9 mouse cellular contexts compared by ENCODE assay signal in the genomic region with DNA sequence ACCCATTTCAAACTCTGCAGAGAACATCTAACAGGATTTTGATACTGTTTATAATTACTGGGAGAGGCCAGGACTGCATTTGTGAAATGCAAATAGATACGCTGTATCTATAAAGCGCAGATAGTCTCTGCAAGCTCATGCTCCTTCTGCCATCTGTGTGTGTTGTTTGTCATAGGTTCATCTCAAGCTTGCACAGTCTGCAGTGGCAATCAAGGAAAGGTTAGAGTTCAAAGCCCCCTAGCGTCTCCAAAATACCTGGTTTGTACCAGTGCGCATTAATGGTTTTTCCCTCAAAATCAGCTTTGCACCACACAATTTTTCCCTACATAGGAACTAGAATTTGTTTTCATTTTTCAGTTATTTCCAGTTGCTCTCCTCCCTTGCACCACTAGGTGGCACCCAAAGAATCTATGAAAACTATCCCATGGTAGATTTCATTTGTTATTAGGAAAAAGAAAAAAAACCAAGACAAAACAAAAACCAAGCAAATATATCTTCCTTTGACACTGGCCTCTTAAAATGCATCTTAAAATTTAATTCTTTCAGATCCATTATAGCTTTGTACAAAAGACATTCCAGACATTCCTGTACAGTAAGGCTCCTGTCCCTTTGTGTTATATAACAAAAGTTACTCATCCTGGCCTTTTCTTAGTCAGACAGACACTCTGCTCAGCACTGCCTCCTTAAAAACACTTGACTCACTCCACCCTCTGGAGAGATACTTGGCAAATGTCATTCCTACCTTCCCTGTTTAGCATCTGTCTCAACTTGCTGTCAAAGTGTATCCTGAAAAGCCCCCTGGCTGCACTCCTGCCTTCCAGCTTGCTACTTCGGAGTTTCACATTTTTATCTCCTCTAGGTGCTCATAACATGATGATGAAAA.
DNase-seq lines count a peak whose midpoint lies in the region; ATAC-seq lines count a peak whose summit lies in the region.
"Had no signal": no experiment of that assay in that cellular context is flagged by ENCODE, and none has a peak within 500 bp of the region (broad histone marks: within the 10 kb centered on the region; RNA-seq: fewer than 3 reads in every experiment).

No protein-coding gene starts in this region.

- no peaks in the 10 kb centered on the region for H3K36me3 ChIP-seq in embryonic facial prominence, embryonic 14.5 days (ENCODE audit: control insufficient read depth, insufficient read depth, low read length)
- H3K36me3 ChIP-seq in hindbrain, embryonic 14.5 days (replicated peaks; ENCODE audit: control insufficient read depth, insufficient read depth), result no peaks in the 10 kb centered on the region
- H3K36me3 ChIP-seq: heart, embryonic 13.5 days had no signal

- H3K27ac ChIP-seq in embryonic facial prominence, embryonic 14.5 days (replicated peaks; ENCODE audit: low read depth, low read length), result no peak overlapping the region
- H3K27ac ChIP-seq in hindbrain, embryonic 14.5 days, result no peak overlapping the region
- H3K27ac ChIP-seq: heart, embryonic 13.5 days had no signal

- no peak overlapping the region for H3K9ac ChIP-seq in embryonic facial prominence, embryonic 14.5 days (ENCODE audit: low read depth, low read length)
- no peak overlapping the region for H3K9ac ChIP-seq in hindbrain, embryonic 14.5 days
- H3K9ac ChIP-seq: heart, embryonic 13.5 days had no signal

- WGBS in embryonic facial prominence, embryonic 14.5 days, result 67% methylated on average over 5 of the region's 5 CpGs
- 72% methylated on average over 5 of the region's 5 CpGs for WGBS in hindbrain, embryonic 14.5 days

- intact Hi-C loops in left cerebral cortex, postnatal 14 days (cut with DNase I), result loop anchor here (5.0 kb wide), 2 partner anchors 94 to 924 kb away; a partner anchor contains a TSS

- peak; percentile 47 for DNase-seq in ovary, postnatal 14 days (ENCODE audit: low spot score)
- no peak for DNase-seq in ovary, postnatal 36 days (ENCODE audit: low spot score)
- DNase-seq in adrenal gland, postnatal 14 days, result peak; percentile 47
- DNase-seq in embryonic facial prominence, embryonic 14.5 days (ENCODE audit: low spot score), result peak; percentile 55
- peak; percentile 77 for DNase-seq in hindbrain, embryonic 14.5 days (ENCODE audit: low spot score)
- peak; percentile 80 to 84 for DNase-seq in left cerebral cortex, postnatal 14 days (ENCODE audit: low spot score in 2 of 2)
- DNase-seq in naive thymus-derived CD4-positive, alpha-beta T cell, adult 2 months (ENCODE audit: low read depth), result peak; percentile 56

- no peaks in the 10 kb centered on the region for H3K4me1 ChIP-seq in embryonic facial prominence, embryonic 14.5 days (ENCODE audit: control insufficient read depth, insufficient read depth, low read length)
- no peaks in the 10 kb centered on the region for H3K4me1 ChIP-seq in hindbrain, embryonic 14.5 days (replicated peaks; ENCODE audit: control insufficient read depth, insufficient read depth, low read length)
- H3K4me1 ChIP-seq: heart, embryonic 13.5 days had no signal

- no peaks in the 10 kb centered on the region for H3K27me3 ChIP-seq in embryonic facial prominence, embryonic 14.5 days (replicated peaks; ENCODE audit: control insufficient read depth, insufficient read depth, low read length)
- H3K27me3 ChIP-seq in hindbrain, embryonic 14.5 days (ENCODE audit: control insufficient read depth, insufficient read depth, low read length), result no peaks in the 10 kb centered on the region
- H3K27me3 ChIP-seq: heart, embryonic 13.5 days had no signal

- no peaks in the 10 kb centered on the region for H3K9me3 ChIP-seq in embryonic facial prominence, embryonic 14.5 days (ENCODE audit: control insufficient read depth, low read length)
- no peaks in the 10 kb centered on the region for H3K9me3 ChIP-seq in hindbrain, embryonic 14.5 days (ENCODE audit: control insufficient read depth, low read length)
- H3K9me3 ChIP-seq: heart, embryonic 13.5 days had no signal

- H3K4me3 ChIP-seq in embryonic facial prominence, embryonic 14.5 days (ENCODE audit: low read depth, low read length), result no peak overlapping the region
- H3K4me3 ChIP-seq in hindbrain, embryonic 14.5 days (replicated peaks; ENCODE audit: low read length), result no peak overlapping the region
- H3K4me3 ChIP-seq: heart, embryonic 13.5 days had no signal

- H3K4me2 ChIP-seq in embryonic facial prominence, embryonic 14.5 days (ENCODE audit: low read depth, low read length), result no peak overlapping the region
- no peak overlapping the region for H3K4me2 ChIP-seq in hindbrain, embryonic 14.5 days (replicated peaks)
- H3K4me2 ChIP-seq: heart, embryonic 13.5 days had no signal

- ATAC-seq in embryonic facial prominence, embryonic 14.5 days (ENCODE audit: low read depth), result no peak
- ATAC-seq in hindbrain, embryonic 14.5 days (ENCODE audit: low FRiP score), result 0 out of 2 replicates have a peak, but pooled peaks have one; percentile 34
- ATAC-seq in megakaryocyte-erythroid progenitor cell, adult 5-6 weeks (replicated peaks; ENCODE audit: low FRiP score, low TSS enrichment, poor library complexity, severe bottlenecking), result no peak; the same call in 1 of the 2 replicates
